In genomic region chr5:25532256-25533147, GRCm38 (mm10) we compare ENCODE assay signal across 12 mouse cellular contexts. TPM values are rescaled to one million over a fixed set of nuclear protein-coding genes. Genes with fewer than 3 reads are reported as not detected.
DNase-seq lines count a peak whose midpoint lies in the region; ATAC-seq lines count a peak whose summit lies in the region.
"Had no signal": no experiment of that assay in that cellular context is flagged by ENCODE, and none has a peak within 500 bp of the region (broad histone marks: within the 10 kb centered on the region; RNA-seq: fewer than 3 reads in every experiment).

No protein-coding gene starts in this region.

- H3K9me3 ChIP-seq in erythroblast, embryonic 14.5 days (ENCODE audit: control insufficient read depth, low read length) = no peaks in the 10 kb centered on the region
- no peaks in the 10 kb centered on the region for H3K9me3 ChIP-seq in midbrain, embryonic 14.5 days (ENCODE audit: control insufficient read depth, low read length)
- no peaks in the 10 kb centered on the region for H3K9me3 ChIP-seq in midbrain, embryonic 10.5 days (replicated peaks)
- H3K9me3 ChIP-seq: lung, embryonic 15.5 days; neural tube, embryonic 12.5 days had no signal

- DNase-seq in midbrain, embryonic 14.5 days = peak; percentile 15
- no peak for DNase-seq in midbrain, embryonic 10.5 days (ENCODE audit: low spot score)
- peak; percentile 84 for DNase-seq in ZHBTc4 (ENCODE audit: low read depth, low spot score)
- DNase-seq in spleen, postnatal 4 days (ENCODE audit: low spot score in 2 of 2) = peak; percentile 47 to 67
- no peak for DNase-seq in embryo, embryonic 9.5 days (ENCODE audit: extremely low spot score)
- no peak for DNase-seq in heart, adult 8-10 months (ENCODE audit: low spot score)
- DNase-seq: layer of hippocampus, postnatal 36 days had no signal

- H3K9ac ChIP-seq in midbrain, embryonic 14.5 days (replicated peaks; ENCODE audit: low read length) = no peak overlapping the region
- H3K9ac ChIP-seq: lung, embryonic 15.5 days; neural tube, embryonic 12.5 days had no signal

- peak overlapping the region; percentile 7 for H3K4me3 ChIP-seq in erythroblast, embryonic 14.5 days (replicated peaks)
- H3K4me3 ChIP-seq in midbrain, embryonic 14.5 days (replicated peaks; ENCODE audit: low read depth, low read length) = no peak overlapping the region
- H3K4me3 ChIP-seq in midbrain, embryonic 10.5 days = no peak overlapping the region
- H3K4me3 ChIP-seq: lung, embryonic 15.5 days; neural tube, embryonic 12.5 days had no signal

- ATAC-seq in erythroblast, adult 5-6 weeks (replicated peaks; ENCODE audit: low FRiP score, poor library complexity, severe bottlenecking) = no peak
- ATAC-seq in midbrain, embryonic 14.5 days (ENCODE audit: low FRiP score, low TSS enrichment) = no peak
- ATAC-seq: inflammation-experienced regulatory T-cells, adult 6 months had no signal

- no peak overlapping the region for H3K4me2 ChIP-seq in midbrain, embryonic 14.5 days (ENCODE audit: low read length)
- H3K4me2 ChIP-seq: lung, embryonic 15.5 days; neural tube, embryonic 12.5 days had no signal

- peaks cover 54% of the 10 kb centered on the region for H3K4me1 ChIP-seq in erythroblast, embryonic 14.5 days (ENCODE audit: control insufficient read depth)
- H3K4me1 ChIP-seq in midbrain, embryonic 14.5 days (ENCODE audit: control insufficient read depth, insufficient read depth, low read length) = no peaks in the 10 kb centered on the region
- peaks cover 16% of the 10 kb centered on the region for H3K4me1 ChIP-seq in midbrain, embryonic 10.5 days
- H3K4me1 ChIP-seq: lung, embryonic 15.5 days; neural tube, embryonic 12.5 days had no signal

- H3K27me3 ChIP-seq in erythroblast, embryonic 14.5 days (ENCODE audit: control insufficient read depth) = peaks cover 2% of the 10 kb centered on the region; the same call in 1 of the 2 replicates
- H3K27me3 ChIP-seq in midbrain, embryonic 14.5 days (ENCODE audit: control insufficient read depth, insufficient read depth, low read length) = no peaks in the 10 kb centered on the region
- peaks cover 5% of the 10 kb centered on the region; the same call in 1 of the 2 replicates for H3K27me3 ChIP-seq in midbrain, embryonic 10.5 days (ENCODE audit: low read depth, poor library complexity, severe bottlenecking)
- H3K27me3 ChIP-seq: lung, embryonic 15.5 days; neural tube, embryonic 12.5 days had no signal

- H3K27ac ChIP-seq in midbrain, embryonic 14.5 days (replicated peaks; ENCODE audit: low read depth, low read length) = no peak overlapping the region
- no peak overlapping the region for H3K27ac ChIP-seq in midbrain, embryonic 10.5 days (replicated peaks)
- H3K27ac ChIP-seq: lung, embryonic 15.5 days; neural tube, embryonic 12.5 days had no signal

- WGBS in midbrain, embryonic 14.5 days = 46% methylated on average over 18 of the region's 18 CpGs
- 53% methylated on average over 17 of the region's 18 CpGs for WGBS in midbrain, embryonic 10.5 days

- H3K36me3 ChIP-seq in erythroblast, embryonic 14.5 days (ENCODE audit: control insufficient read depth) = no peaks in the 10 kb centered on the region
- no peaks in the 10 kb centered on the region for H3K36me3 ChIP-seq in midbrain, embryonic 14.5 days (ENCODE audit: control insufficient read depth, insufficient read depth, low read length)
- H3K36me3 ChIP-seq in midbrain, embryonic 10.5 days = no peaks in the 10 kb centered on the region
- H3K36me3 ChIP-seq: lung, embryonic 15.5 days; neural tube, embryonic 12.5 days had no signal

RNA-seq across cellular contexts. Expression of gene Cct8l1, which starts 16.6 kb away (rescaled TPM):
- polyA plus RNA-seq in erythroblast, embryonic 14.5 days (2012) = not detected in 2 replicates
- total RNA-seq in erythroblast, adult 5-6 weeks (2015; ENCODE audit: low replicate concordance) = not detected in 2 replicates
- total RNA-seq in erythroblast, adult 5-6 weeks (2017; ENCODE audit: low replicate concordance) = not detected in 2 replicates
- polyA plus RNA-seq in midbrain, embryonic 14.5 days (2014; fragmentation: Nextera tagmentation; extraction: Ambion mirVana) = 0.22 TPM in 1 of 2 replicates, not detected in the other
- polyA plus RNA-seq in midbrain, embryonic 10.5 days (2016; fragmentation: Nextera tagmentation; extraction: Ambion mirVana) = 0.09 TPM in 1 of 2 replicates, not detected in the other
- total RNA-seq in heart, adult 8-10 months (2022) = under 1 TPM in 1 of 4 experiments, not detected in 3; 0.12 TPM
- polyA plus RNA-seq: lung, embryonic 15.5 days had no signal

RNA-seq across cellular contexts. Expression of gene Kmt2c, which starts 33.9 kb away (rescaled TPM):
- 0.45 and 0.60 TPM in 2 replicates for polyA plus RNA-seq in erythroblast, embryonic 14.5 days (2012)
- total RNA-seq in erythroblast, adult 5-6 weeks (2015; ENCODE audit: low replicate concordance) = 18.4 and 24.2 TPM in 2 replicates
- 26.7 and 33.6 TPM in 2 replicates for total RNA-seq in erythroblast, adult 5-6 weeks (2017; ENCODE audit: low replicate concordance)
- 30.2 and 32.8 TPM in 2 replicates for polyA plus RNA-seq in midbrain, embryonic 14.5 days (2014; fragmentation: Nextera tagmentation; extraction: Ambion mirVana)
- polyA plus RNA-seq in midbrain, embryonic 10.5 days (2016; fragmentation: Nextera tagmentation; extraction: Ambion mirVana) = 10.5 and 13.2 TPM in 2 replicates
- 10 to 100 TPM; 40.1 to 47.0 (median 44.4) TPM for total RNA-seq in heart, adult 8-10 months (2022)

Comparison
In these comparisons a context has a peak if more than half of its experiments do, and no peak if none do; other contexts are left out.
1. DNase-seq: peak in midbrain, embryonic 14.5 days (single experiment), ZHBTc4 (single experiment) and spleen, postnatal 4 days (2 of 2); none in midbrain, embryonic 10.5 days (single experiment), embryo, embryonic 9.5 days (single experiment) and heart, adult 8-10 months (single experiment).